Mouse (Mus musculus): Measurements from ENCODE around the gene Prkcb.

GRCm38 (mm10) chr7:122415387-122415786 lies 126.8 kb downstream of the Prkcb start:
- TF ChIP-seq CTCF (IDR thresholded peaks at IDR 0.05; ENCODE audit: control insufficient read depth, insufficient read depth, insufficient read length) = no peak
- no peak for TF ChIP-seq USF1 (IDR thresholded peaks at IDR 0.05; ENCODE audit: low read depth)
- no peak for TF ChIP-seq CEBPB (IDR thresholded peaks at IDR 0.05; ENCODE audit: low read depth)
- TF ChIP-seq FOSL1 (IDR thresholded peaks at IDR 0.05; ENCODE audit: insufficient read depth, low read length, poor library complexity, severe bottlenecking) = no peak
